Mouse (Mus musculus) neural tube, embryonic 11.5 days (tissue): ENCODE results near the gene Nxph4. TPM values are rescaled to one million over a fixed set of nuclear protein-coding genes. Genes with fewer than 3 reads are reported as not detected.

ENCODE experiments used
- ATAC-seq: fragments of 200-750 bp; cut with Nextera tagmentation; 2 replicates; pipeline ENCODE4 v1.8.0; 2017; ENCODE audit warnings: moderate number of reproducible peaks, mild to moderate bottlenecking, moderate TSS enrichment, moderate library complexity; ENCODE audit not compliant: insufficient read depth, low FRiP score, low TSS enrichment
- DNase-seq: peaks from one replicate; pipeline ENCODE4 v3.0.0-alpha.2; 2015; ENCODE audit warnings: low spot score
- H3K27ac ChIP-seq: fragments of 300-500 bp; sonication (generic); 2 replicates; pipeline ENCODE4 v1.5.1; 2014; ENCODE audit warnings: low read depth, mild to moderate bottlenecking, low read length
- H3K27me3 ChIP-seq: fragments of 300-500 bp; sonication (generic); 2 replicates; pipeline ENCODE4 v1.6.1; 2014; ENCODE audit warnings: mild to moderate bottlenecking, low read length, mixed read lengths; ENCODE audit not compliant: control insufficient read depth, insufficient read depth
- H3K36me3 ChIP-seq: fragments of 300-500 bp; sonication (generic); 2 replicates; pipeline ENCODE4 v1.6.1; 2014; ENCODE audit warnings: mild to moderate bottlenecking, low read length, moderate library complexity, mixed read lengths; ENCODE audit not compliant: control insufficient read depth, insufficient read depth
- H3K4me1 ChIP-seq: fragments of 300-500 bp; sonication (generic); 2 replicates; pipeline ENCODE4 v1.6.1; 2014; ENCODE audit warnings: low read length, mixed read lengths; ENCODE audit not compliant: control insufficient read depth, insufficient read depth
- H3K4me2 ChIP-seq: fragments of 300-500 bp; sonication (generic); 2 replicates; pipeline ENCODE4 v1.6.1; 2014; ENCODE audit warnings: low read depth, mild to moderate bottlenecking, moderate library complexity
- H3K4me3 ChIP-seq: fragments of 300-500 bp; sonication (generic); 2 replicates; pipeline ENCODE4 v1.5.1; 2014; ENCODE audit warnings: low read depth, low read length
- H3K9ac ChIP-seq: fragments of 300-500 bp; sonication (generic); 2 replicates; pipeline ENCODE4 v1.6.1; 2014; ENCODE audit warnings: mild to moderate bottlenecking, low read length
- H3K9me3 ChIP-seq: fragments of 300-500 bp; sonication (generic); 2 replicates; pipeline ENCODE4 v1.6.1; 2016; ENCODE audit warnings: low read length; ENCODE audit not compliant: control insufficient read depth
- WGBS: fragments of 180-500 bp; shearing (Covaris S2); extraction: QIAGEN DNeasy Blood & Tissue Kit; methylation state at CpG from one replicate; pipeline ENCODE4 v1.1.7; 2014; 5-methylcytosine and 5-hydroxymethylcytosine counted together
- polyA plus RNA-seq: library from polyadenylated mRNA; unstranded; fragments of >200 nt; fragmentation: Nextera tagmentation; extraction: Ambion mirVana; gene quantifications from 2 replicates; pipeline ENCODE4 v1.2.1, GENCODE M21; 2014

Gene Nxph4
- polyA plus RNA-seq, 1 experiment from 2014 or later = 45.7 TPM

DNA sequence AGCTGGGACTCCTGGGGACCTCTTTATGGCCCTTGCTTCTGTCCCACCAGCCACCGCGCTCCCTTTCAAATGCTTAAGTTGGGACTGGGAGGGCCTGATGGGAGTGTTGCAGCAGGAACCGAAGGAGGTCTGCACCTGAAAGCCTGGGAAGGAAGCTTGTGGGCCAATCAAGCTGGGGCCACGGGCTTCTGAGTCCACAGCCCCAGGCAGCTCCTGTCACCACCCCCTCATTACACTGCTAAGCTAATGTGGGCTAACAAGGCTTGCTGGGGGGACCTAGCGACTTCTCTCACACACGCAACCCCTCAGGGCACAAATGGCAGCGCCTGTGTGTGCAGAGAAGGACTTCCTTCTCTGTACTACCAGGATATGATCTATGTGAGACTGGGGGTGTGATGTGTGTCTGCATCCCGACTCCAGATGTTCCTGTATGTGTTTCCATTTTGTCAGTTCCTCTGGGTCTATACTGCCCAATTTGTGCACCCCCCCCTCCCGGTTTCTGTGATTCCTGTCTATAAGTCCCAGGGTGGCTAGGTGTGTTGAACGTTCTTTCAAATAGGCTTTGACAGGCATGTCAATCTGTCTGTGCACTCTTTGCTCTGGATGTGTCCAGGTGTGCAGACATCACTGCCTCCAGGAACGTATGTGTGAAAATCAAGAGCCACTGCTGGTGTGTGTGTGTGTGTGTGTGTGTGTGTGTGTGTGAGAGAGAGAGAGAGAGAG lies 23.3 kb downstream of the Nxph4 start:
- Histone ChIP-seq H3K9me3 (no peaks in the 10 kb centered on the region), H3K36me3 (no peaks in the 10 kb centered on the region), H3K4me2 (peak overlapping the region; percentile 56), H3K27me3 (peaks cover 50% of the 10 kb centered on the region), H3K9ac (peak overlapping the region; percentile 63; the same call in 1 of the 2 replicates), H3K4me3 (peak overlapping the region; percentile 30), H3K4me1 (peaks cover 54% of the 10 kb centered on the region), H3K27ac (peak overlapping the region; percentile 91)
- DNase-seq (peak; percentile 51), ATAC-seq (no peak)
- 5% methylated on average over 11 of the region's 11 CpGs for WGBS

DNA sequence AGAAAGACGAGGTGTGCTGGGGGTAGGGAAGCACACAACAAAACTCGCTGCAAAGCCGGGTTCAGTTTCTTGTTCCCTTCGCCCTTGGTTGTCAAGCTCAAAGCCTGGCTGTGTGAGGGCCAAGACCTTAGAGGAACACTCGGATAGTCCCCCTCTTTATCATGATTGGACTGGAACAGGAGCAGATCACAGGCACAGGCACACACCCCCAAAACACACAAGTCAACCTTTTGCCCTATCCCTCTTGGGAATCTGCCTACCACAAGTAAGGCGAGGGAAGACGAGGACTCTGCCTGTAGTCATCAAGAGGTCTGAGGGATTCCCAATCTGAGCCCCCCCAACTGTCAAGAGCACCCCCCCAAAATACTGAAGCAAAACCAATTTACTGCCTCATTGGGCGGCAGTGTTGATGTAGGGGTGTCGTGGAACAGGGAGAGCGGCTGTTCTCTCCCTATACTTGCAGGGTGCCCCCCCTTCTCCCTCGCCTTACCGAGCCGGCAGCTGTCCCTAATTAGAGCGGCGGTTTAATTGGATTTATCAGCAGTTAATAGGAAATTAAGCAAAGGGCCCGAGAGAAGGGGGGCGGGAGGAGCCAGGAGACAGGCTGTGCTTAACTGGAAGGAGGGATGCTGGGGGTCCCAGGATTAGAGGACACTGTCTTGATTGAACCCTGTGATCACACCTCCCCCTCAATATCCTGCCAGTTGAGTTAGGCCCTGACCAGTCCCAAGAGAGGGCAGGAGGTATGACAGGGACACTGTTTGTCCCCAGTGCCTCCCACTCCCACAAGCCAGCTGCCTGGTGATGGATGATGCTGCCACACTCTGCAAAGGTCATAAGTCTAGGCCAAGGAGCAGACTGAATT lies 24.3 kb downstream of the Nxph4 start:
- H3K27ac ChIP-seq = peak overlapping the region; percentile 91
- peak overlapping the region; percentile 59 for H3K4me2 ChIP-seq
- peak; percentile 53 for DNase-seq
- H3K27me3 ChIP-seq = peaks cover 48% of the 10 kb centered on the region
- no peak for ATAC-seq
- peak overlapping the region; percentile 38 for H3K4me3 ChIP-seq
- WGBS = 2% methylated on average over 17 of the region's 17 CpGs
- no peaks in the 10 kb centered on the region for H3K36me3 ChIP-seq
- H3K4me1 ChIP-seq = peaks cover 45% of the 10 kb centered on the region
- H3K9me3 ChIP-seq = no peaks in the 10 kb centered on the region
- peak overlapping the region; percentile 31 for H3K9ac ChIP-seq

DNA sequence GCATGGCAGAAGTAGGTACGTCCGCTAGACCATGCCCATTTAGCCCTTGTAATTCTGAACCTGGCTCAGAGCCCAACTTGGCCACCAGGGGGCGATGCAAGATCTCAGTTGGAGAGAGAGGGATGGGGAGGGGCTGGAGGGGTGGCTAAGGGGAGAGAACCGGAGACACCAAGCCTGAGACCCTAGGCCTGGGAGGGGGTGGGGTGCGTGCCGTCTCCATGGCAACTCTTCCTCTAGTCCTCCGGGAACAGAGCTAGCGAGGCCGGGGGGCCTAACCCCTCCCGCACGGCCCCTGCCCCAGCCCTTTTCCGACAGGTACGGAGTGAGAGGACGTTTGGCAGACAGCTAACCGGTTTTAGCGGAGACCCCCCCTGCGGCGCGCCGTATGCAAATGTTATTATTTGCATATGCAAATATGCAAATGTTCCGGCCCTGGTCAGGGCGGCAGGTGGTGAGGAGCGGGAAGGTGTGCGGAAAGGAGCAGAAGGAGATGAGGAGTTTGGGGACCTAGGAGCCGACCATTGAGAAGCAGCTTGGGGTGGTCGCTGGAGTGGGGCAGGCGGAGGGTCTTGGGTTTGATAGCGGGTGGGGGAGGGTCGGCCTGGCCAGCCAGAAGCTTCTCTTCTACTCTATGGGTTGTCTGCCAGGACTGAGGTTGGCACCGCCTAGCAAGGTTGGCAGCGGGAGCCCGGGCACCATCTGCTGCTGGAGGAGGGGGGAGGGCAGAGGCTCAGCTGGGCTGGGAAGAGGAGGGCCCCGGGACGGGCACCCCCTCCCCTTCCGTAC lies 25.1 kb downstream of the Nxph4 start:
- peak overlapping the region; percentile 31 for H3K9ac ChIP-seq
- ATAC-seq (peak; percentile 71), DNase-seq (peak; percentile 97)
- no peaks in the 10 kb centered on the region for H3K9me3 ChIP-seq
- peaks cover 43% of the 10 kb centered on the region for H3K4me1 ChIP-seq
- H3K36me3 ChIP-seq = no peaks in the 10 kb centered on the region
- peak overlapping the region; percentile 38 for H3K4me3 ChIP-seq
- H3K4me2 ChIP-seq = peak overlapping the region; percentile 59
- under 1% methylated on average over 35 of the region's 35 CpGs for WGBS
- peaks cover 40% of the 10 kb centered on the region for H3K27me3 ChIP-seq
- peak overlapping the region; percentile 91 for H3K27ac ChIP-seq

DNA sequence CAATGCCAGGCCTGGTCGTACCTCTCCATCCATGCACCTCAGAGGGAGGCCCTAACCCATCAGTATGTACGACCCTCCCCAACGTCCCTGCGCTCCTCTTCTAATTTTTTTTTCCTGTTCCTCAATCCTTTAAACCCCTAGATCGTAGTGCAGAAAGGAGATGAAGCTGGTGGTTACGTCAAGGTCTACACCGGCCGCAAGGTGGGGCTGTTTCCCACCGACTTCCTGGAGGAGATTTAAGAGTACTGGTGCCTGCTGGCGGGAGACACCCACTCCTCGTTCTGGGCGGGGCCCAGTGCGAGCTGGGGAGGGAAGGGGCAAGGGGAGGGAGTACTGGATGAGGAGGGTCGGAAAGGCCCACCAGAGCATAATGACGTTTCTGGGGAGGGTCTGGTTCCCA lies 26.1 kb downstream of the Nxph4 start:
- H3K4me3 ChIP-seq = no peak overlapping the region
- WGBS = 2% methylated on average over 15 of the region's 15 CpGs

DNA sequence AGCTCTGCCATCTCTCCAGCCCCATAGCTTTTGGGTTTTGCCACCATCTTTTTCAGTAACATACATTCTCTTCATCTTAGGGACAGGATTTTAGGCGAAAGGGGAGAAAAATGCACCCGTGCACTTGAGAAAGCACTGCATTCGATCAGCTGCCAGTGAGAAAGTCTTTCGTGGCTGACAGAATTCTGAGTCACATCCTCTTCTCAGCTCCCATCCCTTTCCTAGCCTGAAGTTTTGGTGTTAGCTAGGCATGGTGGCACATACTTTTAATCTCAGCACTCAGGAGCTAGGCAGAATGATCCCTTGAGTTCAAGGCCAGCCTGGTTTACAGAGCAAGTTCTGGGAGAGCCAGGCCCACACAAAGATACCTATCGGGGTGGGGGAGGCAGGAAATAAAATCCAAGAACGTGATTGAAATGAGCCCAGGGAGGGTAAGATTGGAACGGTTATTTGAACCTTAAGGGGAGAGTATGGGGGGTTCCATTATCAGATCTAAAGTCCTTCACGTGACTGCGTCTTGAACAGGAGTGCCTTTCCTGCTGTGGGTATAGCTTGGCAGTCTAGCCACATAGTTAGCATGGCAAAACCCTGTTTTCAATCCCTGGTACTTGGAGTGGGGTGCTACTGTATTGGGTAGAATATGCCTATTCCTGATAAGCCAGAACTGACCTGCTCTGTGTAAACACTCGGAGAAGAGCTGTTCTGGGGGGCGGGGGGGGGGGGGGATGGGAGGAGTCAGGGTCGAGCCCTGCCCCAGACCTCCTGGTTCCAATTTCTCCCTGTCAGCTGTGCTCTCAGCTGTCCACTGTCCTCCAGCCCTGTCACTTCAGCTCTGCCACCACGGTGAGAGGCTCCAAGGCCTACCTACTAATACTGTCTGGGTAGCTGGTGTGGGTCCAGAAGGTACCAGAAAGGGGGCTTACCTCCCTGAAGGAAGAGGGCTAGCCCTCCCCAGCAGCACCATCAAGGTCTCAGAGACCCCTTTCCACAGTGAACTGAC lies 33.2 kb downstream of the Nxph4 start, which contains the start of gene Stac3:
Gene Stac3 (plus strand): TSS at position 793 of the 1,000 bp plus-strand sequence.
- Histone ChIP-seq H3K27me3 (no peaks in the 10 kb centered on the region), H3K4me1 (no peaks in the 10 kb centered on the region), H3K4me2 (no peak within 1 kb of the TSS), H3K9me3 (no peaks in the 10 kb centered on the region), H3K36me3 (peaks cover 8% of the 10 kb centered on the region), H3K27ac (no peak within 1 kb of the TSS), H3K9ac (no peak within 1 kb of the TSS), H3K4me3 (no peak within 1 kb of the TSS)
- ATAC-seq (no peak), DNase-seq (no peak)
- 80% methylated on average over 13 of the region's 13 CpGs for WGBS

More for the DNA sequence above, 26.1 kb downstream of the Nxph4 start:
- Histone ChIP-seq H3K27me3 (peaks cover 33% of the 10 kb centered on the region), H3K4me1 (peaks cover 33% of the 10 kb centered on the region), H3K4me2 (peak overlapping the region; percentile 59), H3K27ac (no peak overlapping the region), H3K9me3 (no peaks in the 10 kb centered on the region), H3K9ac (no peak overlapping the region), H3K36me3 (no peaks in the 10 kb centered on the region)
- ATAC-seq (no peak), DNase-seq (peak; percentile 86)

DNA sequence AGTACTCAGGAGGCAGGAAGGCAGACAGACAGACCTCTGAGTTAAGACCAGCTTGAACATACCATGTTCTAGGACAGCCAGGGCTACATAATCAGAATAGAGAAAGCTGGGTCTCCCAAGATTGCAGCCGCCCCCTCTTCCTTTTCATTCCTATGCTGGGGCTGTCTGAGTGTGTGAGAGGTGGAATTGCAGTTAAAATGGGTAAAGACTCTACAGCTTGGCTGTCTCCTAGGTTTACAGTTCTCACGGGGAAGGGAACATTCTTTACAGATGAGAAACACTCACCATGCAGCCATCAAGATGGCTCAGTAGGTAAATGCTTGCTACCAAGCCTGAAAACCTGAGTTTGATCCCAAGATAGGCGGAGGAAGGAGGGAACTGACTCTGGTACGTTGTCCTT lies 34.3 kb downstream of the Nxph4 start:
- ATAC-seq = no peak
- no peaks in the 10 kb centered on the region for H3K27me3 ChIP-seq
- no peak overlapping the region for H3K4me2 ChIP-seq
- H3K4me3 ChIP-seq = no peak overlapping the region
- DNase-seq = no peak
- no peaks in the 10 kb centered on the region for H3K4me1 ChIP-seq
- peaks cover 12% of the 10 kb centered on the region for H3K36me3 ChIP-seq
- 93% methylated on average over 4 of the region's 4 CpGs for WGBS
- no peak overlapping the region for H3K9ac ChIP-seq
- H3K9me3 ChIP-seq = no peaks in the 10 kb centered on the region
- H3K27ac ChIP-seq = no peak overlapping the region

DNA sequence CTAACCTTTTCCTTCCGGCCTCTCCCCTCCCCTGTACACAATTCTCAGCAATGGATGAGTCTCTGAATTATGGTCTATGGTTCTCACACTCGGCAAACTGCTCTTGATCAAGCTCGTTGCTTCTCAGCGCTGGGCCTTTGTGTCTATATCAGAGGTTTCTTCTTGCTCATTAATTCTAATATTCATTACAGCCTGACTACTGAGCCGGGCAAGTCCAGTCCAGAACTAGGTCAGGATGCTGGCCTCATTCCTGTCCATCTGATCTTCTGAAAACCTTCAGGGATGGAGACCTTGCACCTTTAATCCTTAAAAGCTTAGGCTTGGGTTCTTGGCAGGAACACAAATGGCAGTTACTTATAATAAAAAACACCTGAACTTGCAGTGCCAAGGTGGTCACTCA lies 34.8 kb downstream of the Nxph4 start:
- H3K27me3 ChIP-seq = no peaks in the 10 kb centered on the region
- H3K4me3 ChIP-seq = no peak overlapping the region
- no peaks in the 10 kb centered on the region for H3K9me3 ChIP-seq
- H3K4me2 ChIP-seq = no peak overlapping the region
- no peak overlapping the region for H3K27ac ChIP-seq
- 86% methylated on average over 5 of the region's 5 CpGs for WGBS
- peaks cover 12% of the 10 kb centered on the region for H3K36me3 ChIP-seq
- no peak for DNase-seq
- no peaks in the 10 kb centered on the region for H3K4me1 ChIP-seq
- no peak for ATAC-seq
- H3K9ac ChIP-seq = no peak overlapping the region
